Mouse (Mus musculus) heart, embryonic 12.5 days (tissue): ENCODE results near the gene Hmgcr. TPM values are rescaled to one million over a fixed set of nuclear protein-coding genes. Genes with fewer than 3 reads are reported as not detected.

Source experiments
- ATAC-seq: fragments of 200-750 bp; cut with Nextera tagmentation; 2 replicates; pipeline ENCODE4 v1.8.0; 2017; ENCODE audit warnings: moderate TSS enrichment, moderate library complexity; ENCODE audit not compliant: insufficient number of reproducible peaks, low FRiP score
- H3K27ac ChIP-seq: fragments of 300-500 bp; sonication (generic); 2 replicates; pipeline ENCODE4 v1.5.1; 2016; ENCODE audit warnings: mild to moderate bottlenecking, moderate library complexity; ENCODE audit not compliant: poor library complexity, severe bottlenecking
- H3K27me3 ChIP-seq: fragments of 300-500 bp; sonication (generic); replicated peaks from 2 replicates; pipeline ENCODE4 v1.6.1; 2016; ENCODE audit warnings: mild to moderate bottlenecking, moderate library complexity
- H3K36me3 ChIP-seq: fragments of 300-500 bp; sonication (generic); 2 replicates; pipeline ENCODE4 v1.6.1; 2016; ENCODE audit warnings: mild to moderate bottlenecking, moderate library complexity
- H3K4me1 ChIP-seq: fragments of 300-500 bp; sonication (generic); replicated peaks from 2 replicates; pipeline ENCODE4 v1.6.1; 2016; ENCODE audit warnings: mild to moderate bottlenecking
- H3K4me2 ChIP-seq: fragments of 300-500 bp; sonication (generic); 2 replicates; pipeline ENCODE4 v1.6.1; 2016; ENCODE audit warnings: mild to moderate bottlenecking, moderate library complexity
- H3K4me3 ChIP-seq: fragments of 300-500 bp; sonication (generic); 2 replicates; pipeline ENCODE4 v1.5.1; 2016; ENCODE audit warnings: mild to moderate bottlenecking
- H3K9ac ChIP-seq: fragments of 300-500 bp; sonication (generic); 2 replicates; pipeline ENCODE4 v1.6.1; 2016; ENCODE audit warnings: mild to moderate bottlenecking, moderate library complexity
- H3K9me3 ChIP-seq: fragments of 300-500 bp; sonication (generic); replicated peaks from 2 replicates; pipeline ENCODE4 v1.6.1; 2016; ENCODE audit warnings: mild to moderate bottlenecking, moderate library complexity
- WGBS: fragments of 180-500 bp; shearing (Covaris S2); methylation state at CpG from one replicate; pipeline ENCODE4 v1.1.7; 2016; 5-methylcytosine and 5-hydroxymethylcytosine counted together
- polyA plus RNA-seq: library from polyadenylated mRNA; unstranded; fragments of >200 nt; fragmentation: Nextera tagmentation; extraction: Ambion mirVana; gene quantifications from 2 replicates; pipeline ENCODE4 v1.2.1, GENCODE M21; 2016

Gene Hmgcr
- polyA plus RNA-seq, 1 experiment from 2014 or later = 53.3 TPM

DNA sequence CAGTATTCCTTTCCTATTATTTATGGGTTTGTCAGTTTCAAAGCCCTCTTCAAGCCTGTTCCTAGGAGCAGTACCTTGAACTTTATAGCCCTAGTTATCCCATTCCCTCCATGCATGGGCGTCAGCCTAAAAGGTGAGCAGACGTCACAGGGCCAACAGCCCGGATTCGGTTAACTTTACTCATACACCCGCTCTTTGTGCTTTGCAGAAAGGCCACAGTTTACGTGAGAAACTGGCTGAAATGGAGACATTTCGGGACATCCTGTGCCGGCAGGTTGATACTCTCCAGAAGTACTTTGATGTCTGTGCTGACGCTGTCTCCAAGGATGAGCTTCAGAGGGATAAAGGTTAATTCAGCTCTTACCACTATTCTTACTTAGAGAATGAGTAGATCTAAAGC, 71.6 kb downstream of the Hmgcr start:
- no peaks in the 10 kb centered on the region for H3K4me1 ChIP-seq
- H3K27me3 ChIP-seq = no peaks in the 10 kb centered on the region
- H3K9me3 ChIP-seq = no peaks in the 10 kb centered on the region
- peaks cover 20% of the 10 kb centered on the region for H3K36me3 ChIP-seq
- H3K27ac ChIP-seq = no peak overlapping the region
- H3K4me2 ChIP-seq = no peak overlapping the region
- no peak overlapping the region for H3K9ac ChIP-seq
- no peak for ATAC-seq
- 89% methylated on average over 9 of the region's 9 CpGs for WGBS
- no peak overlapping the region for H3K4me3 ChIP-seq

Other genes with a start within 250 kb of the Hmgcr start
- gene Ankdd1b, start 199.7 kb downstream of the Hmgcr start, polyA plus RNA-seq = 0.37 and 0.56 TPM in 2 replicates
- not detected in 2 replicates for gene Gm17622, start 180.2 kb downstream of the Hmgcr start, polyA plus RNA-seq
- gene Polk, start 128.4 kb downstream of the Hmgcr start, polyA plus RNA-seq = 8.6 TPM in 2 replicates
- 9.0 and 9.7 TPM in 2 replicates for gene Col4a3bp, start 128.3 kb downstream of the Hmgcr start, polyA plus RNA-seq
- 0.04 TPM in 1 of 2 replicates, not detected in the other for gene Ankrd31, start 77.3 kb upstream of the Hmgcr start, polyA plus RNA-seq